Mouse (Mus musculus): ENCODE results near the gene Slc16a13. TPM values are rescaled to one million over a fixed set of nuclear protein-coding genes. Genes with fewer than 3 reads are reported as not detected.

Gene Slc16a13
- polyA plus RNA-seq, 1 experiment from 2014 or later, result 1.9 TPM

- ATAC-seq (peak; percentile 29; the same call in 1 of the 2 replicates), DNase-seq (no peak)
- Histone ChIP-seq H3K9ac (replicated peaks) (no peak overlapping the region), H3K4me3 (ENCODE audit: low read depth, low read length) (peak overlapping the region; percentile 12; the same call in 1 of the 2 replicates), H3K9me3 (ENCODE audit: low read length) (no peaks in the 10 kb centered on the region), H3K36me3 (replicated peaks; ENCODE audit: insufficient read depth, low read length) (no peaks in the 10 kb centered on the region), H3K4me1 (ENCODE audit: insufficient read depth) (no peaks in the 10 kb centered on the region), H3K27me3 (ENCODE audit: insufficient read depth, low read length) (peaks cover 42% of the 10 kb centered on the region), H3K27ac (ENCODE audit: low read depth) (no peak overlapping the region), H3K4me2 (ENCODE audit: low read depth, low read length) (peak overlapping the region; percentile 44)
- TF ChIP-seq EP300 (IDR thresholded peaks at IDR 0.05; ENCODE audit: low read depth) (no peak), CTCF (IDR thresholded peaks at IDR 0.05; ENCODE audit: low read depth) (no peak)
- WGBS (ENCODE audit: insufficient replicate concordance), result 5% methylated on average over 18 of the region's 18 CpGs
These were observed 33.5 kb upstream of the Slc16a13 start for GRCm38 (mm10) chr11:70254337-70254736.

GRCm38 (mm10) chr11:70251853-70252252, 31.0 kb upstream of the Slc16a13 start:
- no peaks in the 10 kb centered on the region for H3K4me1 ChIP-seq (ENCODE audit: insufficient read depth)
- H3K36me3 ChIP-seq (replicated peaks; ENCODE audit: insufficient read depth, low read length), result no peaks in the 10 kb centered on the region
- 70% methylated on average over 8 of the region's 8 CpGs for WGBS (ENCODE audit: insufficient replicate concordance)
- H3K4me2 ChIP-seq (ENCODE audit: low read depth, low read length), result no peak overlapping the region
- 0 out of 2 replicates have a peak overlapping the region, but pooled peaks have one; percentile 12 for H3K27ac ChIP-seq (ENCODE audit: low read depth)
- H3K27me3 ChIP-seq (ENCODE audit: insufficient read depth, low read length), result peaks cover 42% of the 10 kb centered on the region
- no peaks in the 10 kb centered on the region for H3K9me3 ChIP-seq (ENCODE audit: low read length)
- DNase-seq (no peak), ATAC-seq (peak; percentile 49; the same call in 1 of the 2 replicates)
- TF ChIP-seq EP300 (IDR thresholded peaks at IDR 0.05; ENCODE audit: low read depth) (peak; percentile 58; the same call in 1 of the 2 replicates), CTCF (IDR thresholded peaks at IDR 0.05; ENCODE audit: low read depth) (no peak)
- H3K4me3 ChIP-seq (ENCODE audit: low read depth, low read length), result no peak overlapping the region
- no peak overlapping the region for H3K9ac ChIP-seq (replicated peaks)

- no peak for ATAC-seq
- WGBS (ENCODE audit: insufficient replicate concordance), result 35% methylated on average over 11 of the region's 11 CpGs
- no peak overlapping the region for H3K4me2 ChIP-seq (ENCODE audit: low read depth, low read length)
- H3K9me3 ChIP-seq (ENCODE audit: low read length), result no peaks in the 10 kb centered on the region
- no peak for DNase-seq
- no peaks in the 10 kb centered on the region for H3K36me3 ChIP-seq (replicated peaks; ENCODE audit: insufficient read depth, low read length)
- H3K27ac ChIP-seq (ENCODE audit: low read depth), result no peak overlapping the region
- H3K27me3 ChIP-seq (ENCODE audit: insufficient read depth, low read length), result peaks cover 36% of the 10 kb centered on the region
- no peak overlapping the region for H3K9ac ChIP-seq (replicated peaks)
- TF ChIP-seq CTCF (IDR thresholded peaks at IDR 0.05; ENCODE audit: low read depth) (no peak), EP300 (IDR thresholded peaks at IDR 0.05; ENCODE audit: low read depth) (no peak)
- H3K4me1 ChIP-seq (ENCODE audit: insufficient read depth), result no peaks in the 10 kb centered on the region
- H3K4me3 ChIP-seq (ENCODE audit: low read depth, low read length), result no peak overlapping the region
These were observed 29.3 kb upstream of the Slc16a13 start for GRCm38 (mm10) chr11:70250150-70250549.

GRCm38 (mm10) chr11:70247136-70247845, 26.4 kb upstream of the Slc16a13 start:
- H3K4me3 ChIP-seq (ENCODE audit: low read depth, low read length), result no peak overlapping the region
- H3K4me1 ChIP-seq (ENCODE audit: insufficient read depth), result no peaks in the 10 kb centered on the region
- peak; percentile 44; the same call in 1 of the 2 replicates for ATAC-seq
- H3K27ac ChIP-seq (ENCODE audit: low read depth), result no peak overlapping the region
- TF ChIP-seq EP300 (IDR thresholded peaks at IDR 0.05; ENCODE audit: low read depth) (no peak), CTCF (IDR thresholded peaks at IDR 0.05; ENCODE audit: low read depth) (peak; percentile 93)
- DNase-seq, result peak; percentile 77
- WGBS (ENCODE audit: insufficient replicate concordance), result 45% methylated on average over 9 of the region's 9 CpGs
- no peak overlapping the region for H3K9ac ChIP-seq (replicated peaks)
- H3K4me2 ChIP-seq (ENCODE audit: low read depth, low read length), result no peak overlapping the region
- no peaks in the 10 kb centered on the region for H3K9me3 ChIP-seq (ENCODE audit: low read length)
- no peaks in the 10 kb centered on the region for H3K36me3 ChIP-seq (replicated peaks; ENCODE audit: insufficient read depth, low read length)
- peaks cover 8% of the 10 kb centered on the region for H3K27me3 ChIP-seq (ENCODE audit: insufficient read depth, low read length)

GRCm38 (mm10) chr11:70242591-70242990, 21.7 kb upstream of the Slc16a13 start:
- Histone ChIP-seq H3K4me2 (ENCODE audit: low read depth, low read length) (no peak overlapping the region), H3K27ac (ENCODE audit: low read depth) (no peak overlapping the region), H3K27me3 (ENCODE audit: insufficient read depth, low read length) (no peaks in the 10 kb centered on the region), H3K9me3 (ENCODE audit: low read length) (no peaks in the 10 kb centered on the region), H3K4me3 (ENCODE audit: low read depth, low read length) (no peak overlapping the region), H3K36me3 (replicated peaks; ENCODE audit: insufficient read depth, low read length) (no peaks in the 10 kb centered on the region), H3K4me1 (ENCODE audit: insufficient read depth) (peaks cover 13% of the 10 kb centered on the region), H3K9ac (replicated peaks) (no peak overlapping the region)
- WGBS (ENCODE audit: insufficient replicate concordance), result 65% methylated on average over 11 of the region's 11 CpGs
- DNase-seq (no peak), ATAC-seq (no peak)
- TF ChIP-seq EP300 (IDR thresholded peaks at IDR 0.05; ENCODE audit: low read depth) (no peak), CTCF (IDR thresholded peaks at IDR 0.05; ENCODE audit: low read depth) (no peak)

- ATAC-seq (peak; percentile 36), DNase-seq (peak; percentile 84)
- no peaks in the 10 kb centered on the region for H3K27me3 ChIP-seq (ENCODE audit: insufficient read depth, low read length)
- peak within 1 kb of the TSS; percentile 94 for H3K27ac ChIP-seq (ENCODE audit: low read depth)
- peak; percentile 12; the same call in 1 of the 2 replicates for TF ChIP-seq EP300 (IDR thresholded peaks at IDR 0.05; ENCODE audit: low read depth)
- TF ChIP-seq CTCF (IDR thresholded peaks at IDR 0.05; ENCODE audit: low read depth), result no peak
- H3K4me2 ChIP-seq (ENCODE audit: low read depth, low read length), result peak within 1 kb of the TSS; percentile 87
- H3K4me1 ChIP-seq (ENCODE audit: insufficient read depth), result peaks cover 21% of the 10 kb centered on the region
- peak within 1 kb of the TSS; percentile 92 for H3K4me3 ChIP-seq (ENCODE audit: low read depth, low read length)
- under 1% methylated on average over 27 of the region's 35 CpGs for WGBS (ENCODE audit: insufficient replicate concordance)
- H3K9me3 ChIP-seq (ENCODE audit: low read length), result no peaks in the 10 kb centered on the region
- H3K9ac ChIP-seq (replicated peaks), result peak within 1 kb of the TSS; percentile 96
- peaks cover 11% of the 10 kb centered on the region; the same call in 1 of the 2 replicates for H3K36me3 ChIP-seq (replicated peaks; ENCODE audit: insufficient read depth, low read length)
These were observed 18.8 kb upstream of the Slc16a13 start, which contains the start of the genes Gm21988 and Rnasek for GRCm38 (mm10) chr11:70239541-70240279. Gene Gm21988 (minus strand): TSS chr11:70239830. Gene Rnasek (minus strand): TSS chr11:70239842.

Data from liver, postnatal 0 days (tissue).